Mouse (Mus musculus) neural tube, embryonic 14.5 days (tissue): ENCODE results near the gene Gm21310. TPM values are rescaled to one million over a fixed set of nuclear protein-coding genes. Genes with fewer than 3 reads are reported as not detected.
"Not testable (repeated sequence)": the region's sequence is repeated elsewhere in the genome, so short reads cannot be mapped to it uniquely, and the experiment has no call there.

Experiments
- ATAC-seq: fragments of 200-750 bp; cut with Nextera tagmentation; 2 replicates; pipeline ENCODE4 v1.8.0; 2017; ENCODE audit warnings: low read depth, mild to moderate bottlenecking, moderate TSS enrichment, moderate library complexity
- H3K27ac ChIP-seq: fragments of 300-500 bp; sonication (generic); 2 replicates; pipeline ENCODE4 v1.5.1; 2014; ENCODE audit warnings: low read depth, mild to moderate bottlenecking, control low read depth, low read length, moderate library complexity, mixed read lengths
- H3K27me3 ChIP-seq: fragments of 300-500 bp; sonication (generic); 2 replicates; pipeline ENCODE4 v1.6.1; 2014; ENCODE audit warnings: low read length; ENCODE audit not compliant: control insufficient read depth, insufficient read depth
- H3K36me3 ChIP-seq: fragments of 300-500 bp; sonication (generic); 2 replicates; pipeline ENCODE4 v1.6.1; 2014; ENCODE audit warnings: low read length, mixed read lengths; ENCODE audit not compliant: control insufficient read depth, insufficient read depth
- H3K4me1 ChIP-seq: fragments of 300-500 bp; sonication (generic); 2 replicates; pipeline ENCODE4 v1.6.1; 2014; ENCODE audit warnings: low read length; ENCODE audit not compliant: control insufficient read depth, insufficient read depth
- H3K4me2 ChIP-seq: fragments of 300-500 bp; sonication (generic); 2 replicates; pipeline ENCODE4 v1.6.1; 2014; ENCODE audit warnings: mild to moderate bottlenecking, low read depth, low read length, control low read depth
- H3K4me3 ChIP-seq: fragments of 300-500 bp; sonication (generic); 2 replicates; pipeline ENCODE4 v1.5.1; 2014; ENCODE audit warnings: low read depth, low read length, control low read depth, mixed read lengths
- H3K9ac ChIP-seq: fragments of 300-500 bp; sonication (generic); replicated peaks from 2 replicates; pipeline ENCODE4 v1.6.1; 2014; ENCODE audit warnings: low read depth, mild to moderate bottlenecking, control low read depth, low read length, mixed read lengths
- H3K9me3 ChIP-seq: fragments of 300-500 bp; sonication (generic); 2 replicates; pipeline ENCODE4 v1.6.1; 2016; ENCODE audit warnings: low read length; ENCODE audit not compliant: control insufficient read depth
- polyA plus RNA-seq: library from polyadenylated mRNA; unstranded; fragments of >200 nt; fragmentation: Nextera tagmentation; extraction: Ambion mirVana; gene quantifications from 2 replicates; pipeline ENCODE4 v1.2.1, GENCODE M21; 2014

Gene Gm21310
- polyA plus RNA-seq = not detected in 2 replicates

DNA sequence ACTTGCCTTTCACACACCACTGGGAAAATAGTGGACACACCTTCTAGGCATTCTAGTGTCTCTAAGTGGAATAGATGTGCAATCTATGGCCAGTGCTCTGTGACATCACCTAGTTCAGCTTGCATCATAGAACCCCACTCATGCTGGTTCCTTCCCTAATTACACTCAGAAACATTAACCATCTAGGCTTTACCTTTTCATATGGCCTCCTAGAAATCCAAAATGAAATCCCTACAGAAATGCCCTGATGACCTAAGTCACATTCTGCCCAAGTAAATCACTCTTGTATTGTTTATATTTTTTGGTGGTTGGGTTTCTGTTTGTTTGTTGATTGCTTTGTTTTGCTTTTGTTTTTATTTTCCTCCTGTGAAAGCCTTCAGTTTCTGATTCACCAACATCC lies at the start of gene Gm21310:
Gene Gm21310 (minus strand): TSS at position 101 of the 400 bp plus-strand sequence.
- ATAC-seq = not testable (repeated sequence)

More for the DNA sequence above, at the start of gene Gm21310:
- not testable (repeated sequence) for H3K4me2 ChIP-seq, H3K36me3 ChIP-seq, H3K4me1 ChIP-seq, H3K4me3 ChIP-seq, H3K9me3 ChIP-seq, H3K27me3 ChIP-seq, H3K27ac ChIP-seq, H3K9ac ChIP-seq

Other genes with a start within 250 kb of the Gm21310 start
- not detected in 2 replicates for gene Gm20834, start 177.4 kb upstream of the Gm21310 start, polyA plus RNA-seq